Mouse (Mus musculus) forebrain, embryonic 14.5 days (tissue): ENCODE measurements around the gene Fbxw7. TPM values are rescaled to one million over a fixed set of nuclear protein-coding genes. Genes with fewer than 3 reads are reported as not detected.
A peak's percentile ranks its signal among the peaks of the same experiment; 100 is the strongest.
"Not testable (repeated sequence)": the region's sequence is repeated elsewhere in the genome, so short reads cannot be mapped to it uniquely, and the experiment has no call there.

Experiments
- ATAC-seq: fragments of 200-750 bp; cut with Nextera tagmentation; 2 replicates; pipeline ENCODE4 v1.8.0; 2017; ENCODE audit warnings: mild to moderate bottlenecking, moderate library complexity
- DNase-seq: peaks from one replicate; pipeline ENCODE4 v3.0.0-alpha.2; 2015; ENCODE audit warnings: low spot score
- H3K27ac ChIP-seq: fragments of 300-500 bp; sonication (generic); 2 replicates; pipeline ENCODE4 v1.5.1; 2014; ENCODE audit warnings: low read depth, mild to moderate bottlenecking, control low read depth, low read length, moderate library complexity
- H3K27me3 ChIP-seq: fragments of 300-500 bp; sonication (generic); replicated peaks from 2 replicates; pipeline ENCODE4 v1.6.1; 2014; ENCODE audit warnings: low read length, control low read depth, mixed read lengths; ENCODE audit not compliant: control insufficient read depth, insufficient read depth
- H3K36me3 ChIP-seq: fragments of 300-500 bp; sonication (generic); 2 replicates; pipeline ENCODE4 v1.6.1; 2014; ENCODE audit warnings: low read length, control low read depth; ENCODE audit not compliant: control insufficient read depth, insufficient read depth
- H3K4me1 ChIP-seq: fragments of 300-500 bp; sonication (generic); 2 replicates; pipeline ENCODE4 v1.6.1; 2014; ENCODE audit warnings: antibody characterized with exemption, low read length, control low read depth; ENCODE audit not compliant: control insufficient read depth, insufficient read depth
- H3K4me2 ChIP-seq: fragments of 300-500 bp; sonication (generic); 2 replicates; pipeline ENCODE4 v1.6.1; 2014; ENCODE audit warnings: mild to moderate bottlenecking, control low read depth, low read length
- H3K4me3 ChIP-seq: fragments of 300-500 bp; sonication (generic); 2 replicates; pipeline ENCODE4 v1.5.1; 2014; ENCODE audit warnings: low read depth, low read length, control low read depth
- H3K9ac ChIP-seq: fragments of 300-500 bp; sonication (generic); 2 replicates; pipeline ENCODE4 v1.6.1; 2014; ENCODE audit warnings: mild to moderate bottlenecking, low read length, control low read depth, moderate library complexity
- H3K9me3 ChIP-seq: fragments of 300-500 bp; sonication (generic); replicated peaks from 2 replicates; pipeline ENCODE4 v1.6.1; 2016; ENCODE audit warnings: low read length, control low read depth, mixed read lengths; ENCODE audit not compliant: control insufficient read depth
- WGBS: fragments of 180-500 bp; shearing (Covaris S2); extraction: QIAGEN DNeasy Blood & Tissue Kit; methylation state at CpG from one replicate; pipeline ENCODE4 v1.1.7; 2014; 5-methylcytosine and 5-hydroxymethylcytosine counted together
- polyA plus RNA-seq: library from polyadenylated mRNA; unstranded; fragments of >200 nt; fragmentation: Nextera tagmentation; extraction: Ambion mirVana; gene quantifications from 2 replicates; pipeline ENCODE4 v1.2.1, GENCODE M21; 2014

The Fbxw7 gene
- polyA plus RNA-seq, 1 experiment from 2014 or later, result 27.9 TPM

DNA sequence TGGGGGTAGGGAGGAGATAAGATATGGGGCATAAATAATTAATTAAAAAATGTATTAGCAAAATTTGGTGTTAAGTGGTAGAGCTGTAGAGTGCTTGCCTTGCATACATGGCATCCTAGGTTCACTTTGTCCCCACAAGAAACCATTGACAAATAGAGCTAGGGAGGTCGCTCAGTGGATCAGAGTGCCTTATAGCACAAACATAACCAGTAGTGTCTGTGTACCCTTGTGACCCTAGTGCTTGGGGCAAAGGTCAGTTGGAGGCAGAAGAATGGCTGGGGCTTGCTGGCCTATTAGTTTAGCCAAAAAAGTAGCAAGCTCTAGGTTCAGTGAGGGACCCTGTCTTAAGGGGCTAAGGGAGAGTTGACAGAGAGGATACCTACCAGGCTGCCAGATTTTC, 45.6 kb downstream of the Fbxw7 start:
- WGBS, result 87% methylated on average over 1 of the region's 1 CpGs
- no peak overlapping the region for H3K4me3 ChIP-seq
- no peak overlapping the region for H3K4me2 ChIP-seq
- ATAC-seq (no peak), DNase-seq (no peak)
- H3K36me3 ChIP-seq, result no peaks in the 10 kb centered on the region
- no peaks in the 10 kb centered on the region for H3K9me3 ChIP-seq
- no peak overlapping the region for H3K27ac ChIP-seq
- no peaks in the 10 kb centered on the region for H3K4me1 ChIP-seq
- H3K9ac ChIP-seq, result no peak overlapping the region
- H3K27me3 ChIP-seq, result no peaks in the 10 kb centered on the region

DNA sequence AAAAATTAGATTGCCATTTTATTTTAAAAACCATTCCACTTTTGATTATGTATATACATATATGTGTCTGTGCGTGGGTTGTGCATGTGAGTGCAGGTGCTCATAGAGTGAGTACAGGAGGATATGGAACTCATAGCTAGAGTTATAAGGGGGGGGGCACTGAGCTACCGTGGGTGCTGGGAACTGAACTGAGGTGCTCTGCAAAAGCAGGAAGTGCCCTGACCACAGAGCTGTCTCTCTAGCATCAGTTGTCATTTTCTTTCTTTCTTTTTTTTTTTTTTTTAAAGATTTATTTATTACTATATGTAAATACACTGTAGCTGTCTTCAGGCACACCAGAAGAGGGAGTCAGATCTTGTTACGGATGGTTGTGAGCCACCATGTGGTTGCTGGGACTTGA, 46.7 kb downstream of the Fbxw7 start:
- WGBS, result 97% methylated on average over 3 of the region's 3 CpGs
- DNase-seq, H3K4me2 ChIP-seq, H3K9ac ChIP-seq, H3K27me3 ChIP-seq, H3K27ac ChIP-seq, H3K9me3 ChIP-seq, H3K4me1 ChIP-seq, ATAC-seq, H3K36me3 ChIP-seq, H3K4me3 ChIP-seq: not testable (repeated sequence)

DNA sequence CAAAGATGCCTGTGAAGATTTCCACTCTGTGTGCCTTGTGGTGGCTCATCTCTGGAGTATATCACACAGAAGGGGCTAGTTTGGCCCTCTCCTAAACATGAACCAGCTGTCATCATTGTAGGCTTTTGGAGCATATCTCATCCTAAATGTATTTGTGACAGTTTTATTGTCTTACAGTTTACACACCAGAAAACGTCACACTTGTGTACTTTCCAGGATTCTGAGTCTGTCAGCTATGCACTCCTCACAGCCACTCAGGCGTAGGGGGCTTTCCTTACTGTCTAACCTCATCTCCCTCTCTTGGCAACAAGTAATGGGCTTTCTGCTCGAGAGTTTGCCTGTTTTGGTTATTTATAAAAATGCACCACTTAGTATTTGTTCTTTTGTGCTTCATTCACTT, 50.6 kb downstream of the Fbxw7 start:
- 67% methylated on average over 3 of the region's 3 CpGs for WGBS
- peaks cover 5% of the 10 kb centered on the region; the same call in 1 of the 2 replicates for H3K4me1 ChIP-seq
- no peaks in the 10 kb centered on the region for H3K9me3 ChIP-seq
- no peak overlapping the region for H3K9ac ChIP-seq
- H3K36me3 ChIP-seq, result no peaks in the 10 kb centered on the region
- no peak overlapping the region for H3K27ac ChIP-seq
- no peak for ATAC-seq
- H3K4me3 ChIP-seq, result no peak overlapping the region
- no peaks in the 10 kb centered on the region for H3K27me3 ChIP-seq
- DNase-seq, result no peak
- no peak overlapping the region for H3K4me2 ChIP-seq

DNA sequence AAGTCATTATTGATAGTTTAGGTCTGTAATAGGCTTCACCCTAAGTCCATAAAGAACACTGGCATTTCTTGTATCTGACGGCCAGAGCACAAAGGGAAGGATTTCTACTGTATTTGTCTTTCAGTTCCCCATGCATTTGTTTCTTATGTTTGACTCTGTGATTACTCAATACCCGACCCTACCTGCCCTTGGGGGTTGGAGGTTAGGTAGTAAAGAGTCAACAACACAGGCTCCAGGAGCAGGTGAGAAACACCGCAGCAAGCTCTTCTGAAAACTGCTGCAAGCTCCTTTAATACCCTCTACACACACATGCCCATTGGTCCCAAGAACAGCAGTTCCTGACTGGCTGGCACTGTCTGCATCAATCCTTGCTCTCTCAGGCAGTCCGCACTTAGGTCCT, 51.8 kb downstream of the Fbxw7 start:
- Histone ChIP-seq H3K4me3 (no peak overlapping the region), H3K9ac (no peak overlapping the region), H3K36me3 (no peaks in the 10 kb centered on the region), H3K27me3 (no peaks in the 10 kb centered on the region), H3K4me2 (no peak overlapping the region), H3K4me1 (peaks cover 5% of the 10 kb centered on the region; the same call in 1 of the 2 replicates), H3K9me3 (no peaks in the 10 kb centered on the region), H3K27ac (no peak overlapping the region)
- WGBS, result 80% methylated on average over 4 of the region's 4 CpGs
- ATAC-seq (no peak), DNase-seq (no peak)

DNA sequence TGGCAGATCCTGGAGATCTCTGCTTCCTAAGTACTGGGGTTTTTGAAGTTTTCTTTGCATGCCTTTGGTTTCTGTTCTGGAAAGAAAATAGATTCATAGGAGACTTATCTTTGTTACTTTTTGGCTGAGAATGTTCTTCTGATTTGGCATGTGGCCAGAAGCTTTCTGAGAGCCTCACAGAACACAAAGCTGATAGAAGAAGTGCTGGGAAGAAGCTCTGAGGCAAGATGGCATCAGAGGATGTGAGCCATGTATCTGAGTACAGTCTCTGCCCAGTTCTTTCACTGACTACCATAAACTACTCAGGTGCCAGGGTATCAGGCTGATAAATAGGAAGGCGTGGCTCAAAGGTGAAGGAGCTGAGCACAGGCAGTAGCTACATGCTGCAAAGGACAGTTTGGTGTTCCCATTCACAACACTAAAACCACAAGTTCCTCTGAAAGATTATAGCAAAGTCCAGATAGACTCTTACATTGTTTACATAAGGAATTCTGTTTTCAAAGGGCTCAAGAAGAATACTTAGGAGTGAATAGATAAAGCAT, 52.4 kb downstream of the Fbxw7 start:
- peaks cover 5% of the 10 kb centered on the region; the same call in 1 of the 2 replicates for H3K4me1 ChIP-seq
- no peak overlapping the region for H3K27ac ChIP-seq
- ATAC-seq (no peak), DNase-seq (peak; percentile 36)
- no peak overlapping the region for H3K9ac ChIP-seq
- no peaks in the 10 kb centered on the region for H3K27me3 ChIP-seq
- 74% methylated on average over 1 of the region's 1 CpGs for WGBS
- H3K4me3 ChIP-seq, result no peak overlapping the region
- no peak overlapping the region for H3K4me2 ChIP-seq
- no peaks in the 10 kb centered on the region for H3K9me3 ChIP-seq
- H3K36me3 ChIP-seq, result no peaks in the 10 kb centered on the region

DNA sequence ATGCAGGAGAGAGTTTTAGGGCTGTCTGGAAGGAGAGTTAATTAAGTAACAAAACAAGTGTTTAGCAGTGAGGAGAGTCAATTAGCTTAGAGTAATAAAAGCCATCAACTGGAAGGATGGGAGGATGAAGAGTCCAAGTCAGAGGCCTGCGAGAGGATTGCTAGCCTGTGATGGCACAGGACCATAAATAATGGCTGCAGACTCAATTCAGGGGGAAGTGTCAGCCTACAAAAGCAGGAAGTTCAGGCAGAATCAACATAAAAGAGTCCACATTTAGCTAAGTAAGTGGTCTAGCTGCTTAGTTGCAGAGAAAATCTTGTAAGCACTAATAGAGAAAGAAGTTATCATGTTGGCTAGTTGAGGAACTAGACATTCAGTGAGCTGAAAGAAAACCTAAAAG, 52.9 kb downstream of the Fbxw7 start:
- whole genome bisulfite sequencing, result 9% methylated on average over 1 of the region's 1 CpGs
- no peaks in the 10 kb centered on the region for H3K9me3 ChIP-seq
- no peak overlapping the region for H3K4me3 ChIP-seq
- no peak overlapping the region for H3K9ac ChIP-seq
- peaks cover 5% of the 10 kb centered on the region; the same call in 1 of the 2 replicates for H3K4me1 ChIP-seq
- ATAC-seq (no peak), DNase-seq (no peak)
- no peak overlapping the region for H3K27ac ChIP-seq
- H3K4me2 ChIP-seq, result no peak overlapping the region
- no peaks in the 10 kb centered on the region for H3K36me3 ChIP-seq
- H3K27me3 ChIP-seq, result no peaks in the 10 kb centered on the region

DNA sequence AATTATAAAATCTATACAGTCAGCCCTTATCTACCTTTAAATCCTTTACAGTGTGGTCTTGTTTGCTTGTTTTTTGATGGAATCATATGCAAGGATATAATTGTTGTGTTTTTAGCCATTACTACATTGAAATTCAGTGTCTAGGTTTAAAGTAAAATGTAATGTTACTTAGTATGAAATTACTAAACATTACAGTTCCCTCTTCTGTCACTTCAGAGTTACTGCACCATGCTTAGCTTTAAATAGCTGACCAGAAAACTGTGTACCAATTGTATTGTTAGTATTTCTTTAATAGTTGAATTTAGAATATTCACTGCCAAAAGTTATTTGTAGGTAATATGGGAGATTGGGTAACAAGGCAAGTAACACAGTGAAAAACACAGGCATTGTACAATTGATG, 55.1 kb downstream of the Fbxw7 start:
- Histone ChIP-seq H3K9ac (no peak overlapping the region), H3K4me3 (no peak overlapping the region), H3K4me2 (no peak overlapping the region), H3K27me3 (no peaks in the 10 kb centered on the region), H3K27ac (no peak overlapping the region), H3K9me3 (no peaks in the 10 kb centered on the region), H3K36me3 (no peaks in the 10 kb centered on the region), H3K4me1 (peaks cover 5% of the 10 kb centered on the region; the same call in 1 of the 2 replicates)
- DNase-seq (no peak), ATAC-seq (no peak)

DNA sequence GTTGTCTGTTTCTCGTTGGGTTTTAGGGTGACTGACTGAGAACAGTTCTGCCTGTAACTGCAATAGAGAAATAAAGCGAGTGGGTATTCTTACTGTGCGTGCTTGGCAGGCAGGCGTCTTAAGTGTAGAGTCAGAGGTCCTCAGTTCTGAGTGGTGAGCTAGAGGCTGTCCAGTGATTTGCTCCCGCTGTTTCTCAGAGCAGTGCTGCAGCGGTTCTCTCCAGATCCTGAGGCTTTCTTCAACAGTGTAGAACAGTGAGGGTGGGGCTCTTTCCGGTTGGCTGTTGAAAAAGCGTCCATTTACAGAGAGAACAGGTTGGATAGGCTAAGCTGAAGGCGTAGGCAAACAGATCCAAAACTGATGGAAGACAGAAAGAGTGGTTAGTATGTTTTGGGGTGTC, 60.2 kb downstream of the Fbxw7 start:
- H3K36me3 ChIP-seq, result no peaks in the 10 kb centered on the region
- H3K27me3 ChIP-seq, result no peaks in the 10 kb centered on the region
- H3K9me3 ChIP-seq, result no peaks in the 10 kb centered on the region
- H3K4me1 ChIP-seq, result no peaks in the 10 kb centered on the region
- no peak overlapping the region for H3K4me3 ChIP-seq
- 84% methylated on average over 9 of the region's 9 CpGs for WGBS
- H3K4me2 ChIP-seq, result no peak overlapping the region
- H3K27ac ChIP-seq, result no peak overlapping the region
- H3K9ac ChIP-seq, result no peak overlapping the region
- no peak for DNase-seq
- ATAC-seq, result no peak

DNA sequence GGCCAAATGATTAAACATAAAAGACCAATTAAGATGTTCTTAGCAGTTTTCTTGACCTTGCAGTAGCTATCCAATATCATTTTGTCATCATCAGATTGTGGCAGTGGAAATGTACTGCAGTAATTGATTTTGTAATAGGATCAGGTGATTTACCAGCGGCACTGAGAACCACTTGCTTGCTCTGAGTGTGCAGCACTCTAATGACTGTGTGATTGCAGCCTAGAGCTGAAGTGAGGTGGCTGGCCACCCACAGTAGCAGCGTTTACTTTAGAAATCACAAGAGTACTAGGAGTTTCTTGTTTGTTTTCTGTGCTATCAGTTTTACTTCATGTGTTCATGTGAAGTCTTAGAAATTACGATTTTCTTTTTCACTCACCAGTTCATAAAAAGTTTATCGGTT, 61.1 kb downstream of the Fbxw7 start:
- no peak overlapping the region for H3K4me2 ChIP-seq
- no peak overlapping the region for H3K4me3 ChIP-seq
- WGBS, result 88% methylated on average over 4 of the region's 4 CpGs
- H3K4me1 ChIP-seq, result no peaks in the 10 kb centered on the region
- H3K27me3 ChIP-seq, result no peaks in the 10 kb centered on the region
- H3K36me3 ChIP-seq, result no peaks in the 10 kb centered on the region
- ATAC-seq (no peak), DNase-seq (no peak)
- no peaks in the 10 kb centered on the region for H3K9me3 ChIP-seq
- H3K27ac ChIP-seq, result no peak overlapping the region
- H3K9ac ChIP-seq, result no peak overlapping the region
